Mouse (Mus musculus) left cerebral cortex, postnatal 25 days (tissue): ENCODE measurements around the gene Tcea3. TPM values are rescaled to one million over a fixed set of nuclear protein-coding genes. Genes with fewer than 3 reads are reported as not detected.

Experiments used
- DNase-seq, 2 experiments: peaks; one replicate each; pipeline ENCODE4 v3.0.0; 2022; ENCODE audit warnings: low spot score in 2 of 2, mixed read lengths in 1 of 2
- intact Hi-C: fragments of 180-260 bp; cut with DNase I; formaldehyde crosslinking; loops from one replicate; pipeline ENCODE4 v1.15.1; 2025
- total RNA-seq, 2 experiments: library from RNA; stranded (reverse); gene quantifications; 2 replicates each; pipeline ENCODE4 v1.2.3; 2021

The Tcea3 gene
- total RNA-seq, 2 experiments from 2014 or later, result 0.57 to 0.76 TPM

DNA sequence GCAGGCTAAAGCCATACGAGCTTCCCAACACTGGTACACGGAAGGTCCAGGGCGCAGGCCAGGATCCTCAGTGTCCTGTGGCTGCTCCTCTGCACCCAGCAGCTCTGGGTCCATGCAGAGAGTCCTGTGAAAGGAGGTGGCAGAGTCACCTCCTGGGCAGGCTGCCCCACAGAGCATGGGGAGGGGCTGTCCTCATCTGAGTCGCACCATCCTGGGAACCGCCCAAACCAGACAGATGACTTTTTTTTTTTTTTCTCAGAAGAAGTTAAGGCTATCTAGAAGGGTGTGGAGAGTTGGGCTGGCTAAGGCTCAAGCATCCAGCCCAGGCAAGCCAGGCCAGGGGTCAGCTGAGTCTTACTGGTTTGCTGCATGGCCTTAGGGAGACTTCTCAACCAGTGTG lies 18.9 kb upstream of the Tcea3 start:
- intact Hi-C loops, result no loop called here
- DNase-seq, result no peak

DNA sequence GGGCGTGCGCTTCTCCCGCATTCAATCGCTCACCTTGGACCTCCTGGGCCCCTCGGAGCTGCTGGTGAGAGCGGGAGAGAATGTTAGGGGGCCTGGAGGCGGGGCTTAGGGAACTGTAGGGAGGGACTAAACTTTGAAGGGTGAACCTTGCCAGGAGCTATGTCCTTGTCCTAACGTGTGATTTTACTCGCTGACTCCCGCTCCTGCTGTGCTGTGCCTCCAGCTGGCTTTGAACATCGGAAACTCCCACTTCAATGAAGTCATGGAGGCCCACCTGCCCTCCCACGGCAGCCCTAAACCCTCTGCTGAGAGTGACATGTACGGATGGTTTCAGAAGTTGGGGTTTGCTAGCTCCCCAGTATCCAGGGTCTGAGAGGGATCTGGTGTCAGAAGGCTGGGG lies 8.9 kb upstream of the Tcea3 start:
- DNase-seq, result no peak
- intact Hi-C loops, result loop anchor here (2.0 kb wide), 1 partner anchor 36 kb away; no protein-coding TSS in a partner anchor

- intact Hi-C loops, result loop anchor here (2.0 kb wide), 1 partner anchor 36 kb away; no protein-coding TSS in a partner anchor
- no peak for DNase-seq
Observed at GRCm38 (mm10) chr4:136239111-136239510, 8.4 kb upstream of the Tcea3 start.

DNA sequence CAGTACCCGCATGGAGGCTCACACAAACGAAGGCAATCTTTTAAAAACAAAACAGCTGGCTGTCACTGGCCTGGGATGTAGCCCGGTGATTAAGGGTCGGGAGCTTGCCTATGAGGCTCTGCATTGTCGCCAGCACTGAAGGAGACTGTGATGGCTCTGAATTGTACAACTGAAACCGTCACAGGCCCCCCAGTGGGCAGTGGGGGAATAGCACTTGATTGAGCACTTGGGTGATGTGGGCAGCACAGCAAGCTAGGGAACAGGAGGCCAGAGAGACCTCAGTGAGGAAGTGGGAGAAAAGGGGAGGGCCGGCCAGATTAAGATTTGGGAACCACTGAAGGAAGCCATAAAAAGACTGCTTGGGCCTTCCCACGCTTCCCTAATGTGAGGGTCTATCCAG lies 7.9 kb upstream of the Tcea3 start:
- peak; percentile 72 to 85 for DNase-seq
- intact Hi-C loops, result loop anchor here (2.0 kb wide), 1 partner anchor 37 kb away; no protein-coding TSS in a partner anchor

- intact Hi-C loops, result no loop called here
- DNase-seq, result no peak
Observed at GRCm38 (mm10) chr4:136240123-136240522, 7.4 kb upstream of the Tcea3 start.

DNA sequence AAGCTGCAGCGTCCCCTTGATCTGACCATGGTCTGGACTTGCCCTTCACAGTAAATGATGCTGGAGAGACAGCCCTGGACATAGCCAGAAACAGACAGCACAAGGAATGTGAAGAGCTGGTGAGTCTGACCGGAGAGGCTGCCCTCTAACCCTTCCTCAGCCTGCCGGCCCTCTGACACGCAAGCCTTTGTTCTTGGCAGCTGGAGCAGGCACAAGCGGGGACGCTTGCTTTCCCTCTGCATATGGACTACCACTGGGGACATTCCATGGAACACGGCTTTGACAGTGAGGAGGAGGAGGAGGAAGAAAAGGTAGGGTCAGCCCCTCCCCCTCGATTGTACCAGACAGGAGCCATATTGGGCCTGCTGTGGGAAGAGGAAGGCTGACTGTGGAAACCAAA lies 6.6 kb upstream of the Tcea3 start:
- intact Hi-C loops, result no loop called here
- no peak for DNase-seq

- no peak for DNase-seq
- intact Hi-C loops, result no loop called here
Observed at GRCm38 (mm10) chr4:136242065-136242703, 5.3 kb upstream of the Tcea3 start.

GRCm38 (mm10) chr4:136242728-136243127 lies 4.8 kb upstream of the Tcea3 start:
- no peak for DNase-seq
- intact Hi-C loops, result no loop called here

- DNase-seq, result no peak
- intact Hi-C loops, result no loop called here
Observed at GRCm38 (mm10) chr4:136244208-136244607, 3.3 kb upstream of the Tcea3 start.

DNA sequence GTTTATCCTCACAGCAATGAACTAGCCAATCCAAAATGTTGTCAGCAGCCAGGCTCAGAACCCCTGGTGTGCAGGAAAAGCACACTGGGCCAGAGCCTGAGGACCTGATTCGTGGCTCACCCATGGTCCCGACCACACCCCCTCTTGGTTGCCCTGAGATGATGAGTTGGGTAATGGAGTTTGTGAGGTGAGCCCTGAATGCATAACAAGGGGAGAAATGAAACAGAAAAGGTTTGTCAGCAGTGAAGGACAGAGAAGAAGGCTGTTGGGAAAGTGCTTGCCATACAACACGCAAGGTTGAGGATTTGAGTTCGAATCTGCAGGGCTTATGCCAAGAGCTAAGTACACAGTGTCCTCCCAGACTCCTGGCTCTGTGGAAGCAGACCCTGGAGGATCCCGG lies 1.8 kb upstream of the Tcea3 start:
- no peak for DNase-seq
- intact Hi-C loops, result no loop called here

GRCm38 (mm10) chr4:136246568-136246969 lies 960 bp upstream of the Tcea3 start:
- DNase-seq, result no peak
- intact Hi-C loops, result no loop called here

DNA sequence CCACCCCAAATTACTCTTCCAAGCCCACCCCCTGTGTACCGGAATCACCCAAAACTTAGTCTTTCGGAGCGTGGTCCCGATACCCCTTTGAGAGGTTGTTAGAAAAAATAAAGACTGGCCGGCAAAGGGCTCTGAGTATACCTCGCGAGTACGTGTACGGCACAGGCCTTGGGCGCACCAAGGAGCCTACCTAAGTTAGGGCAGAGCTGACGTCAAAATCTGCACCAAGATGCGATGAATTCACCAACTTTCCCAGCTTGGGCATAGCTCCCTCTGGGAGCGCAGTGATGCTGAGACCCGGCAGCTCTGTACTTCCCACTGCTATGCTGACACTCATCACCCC lies 172 bp upstream of the Tcea3 start:
- intact Hi-C loops, result no loop called here
- DNase-seq, result no peak

DNA sequence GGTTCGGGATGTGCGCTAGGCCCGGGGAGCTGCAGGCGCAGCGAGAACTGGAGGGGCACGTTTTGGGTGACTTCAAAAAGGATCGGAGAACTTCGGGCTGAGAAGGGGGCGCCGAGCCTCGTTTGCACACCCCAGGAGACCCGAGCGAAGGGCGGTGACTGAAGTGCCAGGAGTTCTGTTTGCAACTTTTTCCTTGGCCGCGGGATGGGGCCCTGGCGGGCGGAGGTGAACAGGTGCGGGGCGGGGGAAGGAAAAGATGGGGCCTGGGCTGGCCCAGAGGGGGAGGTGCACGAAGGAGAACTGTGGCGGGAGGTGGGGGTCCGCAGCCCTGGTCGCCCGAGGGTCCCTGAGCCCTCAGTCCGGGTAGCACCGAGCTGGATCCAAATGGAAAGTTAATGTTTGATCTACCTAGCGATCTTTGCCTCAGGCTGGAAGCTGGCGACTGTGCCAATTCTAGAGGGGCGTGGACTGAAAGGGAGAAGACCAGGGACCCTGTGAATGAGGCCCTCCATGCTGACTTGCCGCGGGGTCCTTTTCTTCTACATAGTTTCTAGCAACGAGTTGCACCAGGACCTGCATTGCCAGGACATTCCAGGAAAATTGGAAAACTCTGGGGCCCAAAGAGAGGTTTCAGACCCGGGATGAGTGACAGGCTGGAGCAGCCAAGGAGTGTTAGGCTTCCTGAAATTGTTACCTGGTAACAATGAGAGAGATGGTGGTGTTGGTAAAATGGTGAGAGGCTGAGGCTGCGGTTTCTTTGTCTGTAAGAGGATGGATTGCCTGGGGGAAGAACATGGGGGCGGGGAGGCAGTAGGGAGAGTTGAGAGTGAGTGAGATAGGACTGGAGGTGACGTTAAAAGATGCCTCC lies 1.2 kb downstream of the Tcea3 start:
- DNase-seq, result no peak
- intact Hi-C loops, result no loop called here

- DNase-seq, result no peak
- intact Hi-C loops, result no loop called here
Observed at GRCm38 (mm10) chr4:136249332-136249647, 1.8 kb downstream of the Tcea3 start.

DNA sequence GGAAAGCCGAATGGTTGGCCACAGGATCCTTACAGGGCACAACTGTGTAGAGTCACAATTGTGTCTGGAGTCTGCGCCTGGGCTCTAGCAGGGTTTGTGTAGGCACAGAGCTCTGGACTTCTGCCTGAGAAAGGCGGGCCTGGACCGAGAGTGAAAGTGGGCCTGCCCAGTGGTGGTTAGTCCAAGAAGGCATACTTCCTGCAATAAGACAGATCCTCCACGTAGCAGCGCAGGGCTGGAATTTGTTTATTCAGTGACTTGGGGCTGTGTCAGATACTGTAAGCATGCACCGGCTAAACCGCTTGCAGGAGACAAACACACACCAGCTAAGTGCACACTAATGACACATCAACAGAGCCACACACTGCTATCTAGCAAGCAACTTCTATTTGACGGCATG lies 2.3 kb downstream of the Tcea3 start:
- intact Hi-C loops, result no loop called here
- peak in 1 of 2 experiments; percentile 41 for DNase-seq

- intact Hi-C loops, result loop anchor here (5.0 kb wide), 1 partner anchor 366 kb away; the partner anchor contains the start of gene Lactbl1
Observed at GRCm38 (mm10) chr4:136255919-136256318, 8.4 kb downstream of the Tcea3 start.

DNA sequence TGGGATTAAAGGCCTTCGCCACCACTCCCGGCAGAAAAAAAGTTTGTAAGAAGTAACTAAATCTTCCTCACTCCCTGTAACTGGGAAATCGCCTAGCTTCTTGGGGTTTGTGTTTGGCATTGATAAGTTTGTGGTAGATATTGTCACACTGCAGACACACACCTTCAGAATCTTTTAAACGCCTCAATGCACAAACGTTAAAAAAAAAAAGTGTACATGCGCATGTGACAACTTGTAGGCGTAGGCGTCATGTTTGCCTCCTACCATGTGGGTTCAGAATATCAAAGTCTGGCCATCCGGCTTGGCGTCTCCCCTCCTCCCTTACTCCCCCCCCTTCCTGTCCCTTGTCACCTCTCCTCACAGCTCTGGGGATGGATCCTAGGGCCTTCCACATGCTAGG lies 9.2 kb downstream of the Tcea3 start:
- intact Hi-C loops, result loop anchor here (5.0 kb wide), 1 partner anchor 366 kb away; the partner anchor contains the start of gene Lactbl1
- peak in 1 of 2 experiments; percentile 9 for DNase-seq

More at GRCm38 (mm10) chr4:136255919-136256318, 8.4 kb downstream of the Tcea3 start:
- no peak for DNase-seq

GRCm38 (mm10) chr4:136259916-136260315 lies 12.4 kb downstream of the Tcea3 start:
- intact Hi-C loops, result loop anchor here (2.0 to 5.0 kb wide), 2 partner anchors 65 to 362 kb away; partner anchors contain the start of gene Lactbl1
- DNase-seq, result no peak

GRCm38 (mm10) chr4:136260491-136261180 lies 13.1 kb downstream of the Tcea3 start:
- intact Hi-C loops, result loop anchor here (2.0 kb wide), 1 partner anchor 64 kb away; no protein-coding TSS in a partner anchor
- DNase-seq, result peak; percentile 71 to 79

GRCm38 (mm10) chr4:136261912-136262311 lies 14.4 kb downstream of the Tcea3 start:
- intact Hi-C loops, result loop anchor here (2.0 kb wide), 1 partner anchor 63 kb away; no protein-coding TSS in a partner anchor
- DNase-seq, result no peak
